ENCODE assay signal across 27 mouse cellular contexts in the genomic region with DNA sequence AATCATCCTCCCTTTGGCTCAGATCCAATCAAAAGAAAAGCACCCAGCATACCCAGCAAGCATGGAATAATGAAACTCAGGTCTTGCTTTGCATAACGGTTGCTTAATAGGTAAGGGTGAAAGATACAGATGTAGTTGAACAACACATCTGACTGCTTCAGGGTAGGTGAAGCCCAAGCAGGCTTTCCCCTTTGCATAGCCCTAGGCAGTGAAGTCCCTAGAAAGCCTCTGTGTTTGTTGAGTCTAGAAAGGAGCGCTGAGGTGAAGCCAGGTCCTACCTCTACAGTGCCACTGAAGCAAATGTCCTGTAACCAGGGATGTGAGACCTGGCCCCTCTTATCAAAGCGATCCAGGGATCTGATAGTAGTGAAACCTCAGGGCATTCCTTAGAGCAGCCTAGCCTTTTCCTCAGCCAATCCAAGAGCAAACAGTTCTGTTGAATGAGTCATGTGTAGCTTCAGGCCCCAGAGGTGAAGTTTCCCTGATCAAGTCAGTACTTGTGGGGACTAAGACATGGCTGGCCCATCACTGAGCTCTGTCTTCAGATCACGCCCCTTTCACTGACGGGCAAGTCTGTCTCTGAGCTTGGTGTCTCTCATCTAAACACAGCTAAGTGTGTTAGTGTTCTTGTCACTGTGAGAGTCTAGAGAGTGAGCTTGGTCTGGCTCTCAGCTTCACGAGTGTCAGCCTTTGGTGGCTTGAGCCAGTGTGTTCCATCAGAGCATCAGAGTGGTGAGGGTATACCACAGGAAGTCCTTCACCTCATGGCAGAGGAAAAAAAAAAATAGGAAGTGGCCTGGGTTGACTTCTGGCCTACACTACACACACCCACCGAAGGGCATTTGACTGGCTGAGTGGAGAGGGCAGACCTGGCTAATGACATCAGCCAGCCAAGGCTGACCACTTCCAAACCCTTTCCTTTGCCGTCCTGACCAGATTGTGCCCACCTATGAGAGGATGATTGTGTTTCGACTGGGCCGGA. TPM values are rescaled to one million over a fixed set of nuclear protein-coding genes. Genes with fewer than 3 reads are reported as not detected.
DNase-seq lines count a peak whose midpoint lies in the region; ATAC-seq and TF ChIP-seq lines count a peak whose summit lies in the region.
"Had no signal": no experiment of that assay in that cellular context is flagged by ENCODE, and none has a peak within 500 bp of the region (broad histone marks: within the 10 kb centered on the region; RNA-seq: fewer than 3 reads in every experiment).

No protein-coding gene starts in this region.

- no peaks in the 10 kb centered on the region; the same call in none of the 2 replicates for H3K36me3 ChIP-seq in liver, embryonic 13.5 days
- peaks cover 8% of the 10 kb centered on the region; the same call in 1 of the 2 replicates for H3K36me3 ChIP-seq in liver, embryonic 11.5 days (ENCODE audit: control insufficient read depth, insufficient read depth, low read length)

- H3K4me3 ChIP-seq in liver, embryonic 13.5 days (replicated peaks) = no peak overlapping the region
- no peak overlapping the region for H3K4me3 ChIP-seq in liver, embryonic 11.5 days (ENCODE audit: low read depth, low read length)
- H3K4me3 ChIP-seq in bone marrow, adult 2 months (replicated peaks; ENCODE audit: control insufficient read depth, low read depth, low read length) = no peak overlapping the region
- H3K4me3 ChIP-seq in cerebellum, adult 2 months (replicated peaks; ENCODE audit: insufficient read depth, low read depth, low read length) = no peak overlapping the region
- H3K4me3 ChIP-seq: embryonic facial prominence, embryonic 13.5 days; gastrocnemius, adult 2 months; hindbrain, embryonic 12.5 days; left cerebral cortex, adult 2 months; limb, embryonic 10.5 days; megakaryocyte, embryonic 14.5 days; midbrain, embryonic 15.5 days had no signal

- no peak overlapping the region for H3K4me2 ChIP-seq in liver, embryonic 13.5 days
- H3K4me2 ChIP-seq in liver, embryonic 11.5 days = no peak overlapping the region
- H3K4me2 ChIP-seq: embryonic facial prominence, embryonic 13.5 days; heart, embryonic 11.5 days; hindbrain, embryonic 12.5 days; midbrain, embryonic 15.5 days had no signal

- no peak for TF ChIP-seq POLR2A in bone marrow, adult 2 months (IDR thresholded peaks at IDR 0.05; ENCODE audit: borderline replicate concordance, control insufficient read depth, low read depth, low read length)
- TF ChIP-seq POLR2A in cerebellum, adult 2 months (IDR thresholded peaks at IDR 0.05; ENCODE audit: borderline replicate concordance, insufficient read depth, low read length) = no peak

- 60% methylated on average over 10 of the region's 10 CpGs for WGBS in liver, embryonic 13.5 days (ENCODE audit: insufficient replicate concordance)
- 71% methylated on average over 10 of the region's 10 CpGs for WGBS in liver, embryonic 11.5 days
- 46% methylated on average over 10 of the region's 10 CpGs for WGBS in bone marrow, adult 2 months
- 91% methylated on average over 10 of the region's 10 CpGs for WGBS in cerebellum, adult 2 months

- ATAC-seq in liver, embryonic 13.5 days (ENCODE audit: low read depth) = no peak
- ATAC-seq in liver, embryonic 11.5 days (replicated peaks; ENCODE audit: low FRiP score) = no peak
- ATAC-seq in megakaryocyte progenitor cell, adult 5-6 weeks (replicated peaks; ENCODE audit: poor library complexity) = peak; percentile 50
- ATAC-seq in frontal cortex, adult (ENCODE audit: low TSS enrichment) = no peak
- ATAC-seq: forebrain, embryonic 16.5 days; lung, postnatal 0 days; midbrain, embryonic 15.5 days had no signal

- TF ChIP-seq CTCF in bone marrow, adult 2 months (IDR thresholded peaks at IDR 0.05; ENCODE audit: control insufficient read depth, insufficient read depth, low read length) = no peak
- no peak for TF ChIP-seq CTCF in cerebellum, adult 2 months (IDR thresholded peaks at IDR 0.05; ENCODE audit: borderline replicate concordance, insufficient read depth, low read depth, low read length)

- H3K27ac ChIP-seq in liver, embryonic 13.5 days = no peak overlapping the region; the same call in 1 of the 2 replicates
- no peak overlapping the region for H3K27ac ChIP-seq in liver, embryonic 11.5 days (ENCODE audit: low read depth, low read length)
- peak overlapping the region; percentile 36 for H3K27ac ChIP-seq in bone marrow, adult 2 months (ENCODE audit: control insufficient read depth, insufficient read depth, low read depth, low read length, poor library complexity)
- H3K27ac ChIP-seq in cerebellum, adult 2 months (ENCODE audit: insufficient read depth, low read length) = no peak overlapping the region
- H3K27ac ChIP-seq: embryonic facial prominence, embryonic 13.5 days; gastrocnemius, adult 2 months; hindbrain, embryonic 12.5 days; left cerebral cortex, adult 2 months; limb, embryonic 10.5 days; liver, embryonic 14.5 days; midbrain, embryonic 15.5 days had no signal

- H3K27me3 ChIP-seq in liver, embryonic 13.5 days = no peaks in the 10 kb centered on the region
- no peaks in the 10 kb centered on the region for H3K27me3 ChIP-seq in liver, embryonic 11.5 days (replicated peaks; ENCODE audit: control insufficient read depth, insufficient read depth, low read length)
- no peaks in the 10 kb centered on the region for H3K27me3 ChIP-seq in cerebellum, adult 2 months (ENCODE audit: control insufficient read depth, insufficient read depth, low read length)
- H3K27me3 ChIP-seq: embryonic facial prominence, embryonic 13.5 days; hindbrain, embryonic 12.5 days; midbrain, embryonic 15.5 days had no signal

- DNase-seq in liver, embryonic 13.5 days = no peak
- no peak for DNase-seq in liver, embryonic 11.5 days (ENCODE audit: low spot score)
- peak; percentile 57 for DNase-seq in A20 (ENCODE audit: low read depth, low spot score)
- no peak for DNase-seq in neural tube, embryonic 10.5 days (ENCODE audit: extremely low spot score, low spot score)
- DNase-seq in cerebellum, adult 2 months = no peak
- DNase-seq: adrenal gland, postnatal 36 days; cerebellum, adult 9-11 months; gastrocnemius, adult 2 months; heart, postnatal 10 days; kidney, adult 9 months; kidney, postnatal 25 days; right cerebral cortex, postnatal 25 days; thymus, adult 18-20 months had no signal

- peak overlapping the region; percentile 29; the same call in 1 of the 2 replicates for H3K9ac ChIP-seq in liver, embryonic 13.5 days
- no peak overlapping the region for H3K9ac ChIP-seq in liver, embryonic 11.5 days (ENCODE audit: low read depth, low read length)
- H3K9ac ChIP-seq: embryonic facial prominence, embryonic 13.5 days; hindbrain, embryonic 12.5 days; liver, embryonic 14.5 days; midbrain, embryonic 15.5 days had no signal

- no peaks in the 10 kb centered on the region for H3K9me3 ChIP-seq in liver, embryonic 13.5 days (replicated peaks)
- no peaks in the 10 kb centered on the region for H3K9me3 ChIP-seq in liver, embryonic 11.5 days (ENCODE audit: control insufficient read depth, low read length)
- H3K9me3 ChIP-seq: embryonic facial prominence, embryonic 13.5 days; hindbrain, embryonic 12.5 days; limb, embryonic 10.5 days; megakaryocyte, embryonic 14.5 days; midbrain, embryonic 15.5 days had no signal

- peaks cover 41% of the 10 kb centered on the region for H3K4me1 ChIP-seq in liver, embryonic 13.5 days (replicated peaks)
- H3K4me1 ChIP-seq in liver, embryonic 11.5 days (replicated peaks; ENCODE audit: control insufficient read depth, insufficient read depth, low read length) = peaks cover 6% of the 10 kb centered on the region
- H3K4me1 ChIP-seq in bone marrow, adult 2 months (ENCODE audit: control insufficient read depth, insufficient read depth, low read length) = peaks cover 11% of the 10 kb centered on the region
- H3K4me1 ChIP-seq in cerebellum, adult 2 months (ENCODE audit: control insufficient read depth, insufficient read depth, low read length) = peaks cover 9% of the 10 kb centered on the region

RNA-seq across cellular contexts. Expression of a gene that starts 3.0 kb away (rescaled TPM):
- polyA plus RNA-seq in liver, embryonic 13.5 days (2015; fragmentation: Nextera tagmentation; extraction: Ambion mirVana) = 5.2 and 5.5 TPM in 2 replicates
- polyA plus RNA-seq in liver, embryonic 11.5 days (2014; fragmentation: Nextera tagmentation; extraction: Ambion mirVana) = 9.7 and 12.9 TPM in 2 replicates
- 14.4 and 24.5 TPM in 2 replicates for polyA plus RNA-seq in bone marrow, adult 2 months (2011; ENCODE audit: insufficient read depth, insufficient read length, low replicate concordance, missing spikeins)
- 1.9 and 6.7 TPM in 2 replicates for total RNA-seq in megakaryocyte progenitor cell, adult 5-6 weeks (2015)
- total RNA-seq in megakaryocyte progenitor cell, adult 5-6 weeks (2017) = 7.3 and 7.9 TPM in 2 replicates
- polyA plus RNA-seq in cerebellum, adult 2 months (2012; rRNA removed) = 98.3 and 99.1 TPM in 2 replicates

RNA-seq across cellular contexts. Expression of a gene that starts 6.4 kb away (rescaled TPM):
- 18.9 and 21.1 TPM in 2 replicates for polyA plus RNA-seq in liver, embryonic 13.5 days (2015; fragmentation: Nextera tagmentation; extraction: Ambion mirVana)
- 28.3 and 33.2 TPM in 2 replicates for polyA plus RNA-seq in liver, embryonic 11.5 days (2014; fragmentation: Nextera tagmentation; extraction: Ambion mirVana)
- 48.3 and 92.4 TPM in 2 replicates for polyA plus RNA-seq in bone marrow, adult 2 months (2011; ENCODE audit: insufficient read depth, insufficient read length, low replicate concordance, missing spikeins)
- total RNA-seq in megakaryocyte progenitor cell, adult 5-6 weeks (2015) = 32.6 and 41.2 TPM in 2 replicates
- 13.2 and 14.5 TPM in 2 replicates for total RNA-seq in megakaryocyte progenitor cell, adult 5-6 weeks (2017)
- polyA plus RNA-seq in cerebellum, adult 2 months (2012; rRNA removed) = 9.9 and 12.2 TPM in 2 replicates

RNA-seq across cellular contexts. Expression of a gene that starts 51.9 kb away (rescaled TPM):
- 0.03 TPM in 1 of 2 replicates, not detected in the other for polyA plus RNA-seq in liver, embryonic 13.5 days (2015; fragmentation: Nextera tagmentation; extraction: Ambion mirVana)
- 0.43 TPM in 1 of 2 replicates, not detected in the other for polyA plus RNA-seq in liver, embryonic 11.5 days (2014; fragmentation: Nextera tagmentation; extraction: Ambion mirVana)
- 0.49 TPM in 1 of 2 replicates, not detected in the other for polyA plus RNA-seq in bone marrow, adult 2 months (2011; ENCODE audit: insufficient read depth, insufficient read length, low replicate concordance, missing spikeins)
- not detected in 2 replicates for total RNA-seq in megakaryocyte progenitor cell, adult 5-6 weeks (2015)
- not detected in 2 replicates for total RNA-seq in megakaryocyte progenitor cell, adult 5-6 weeks (2017)
- 1.1 and 1.6 TPM in 2 replicates for polyA plus RNA-seq in cerebellum, adult 2 months (2012; rRNA removed)
- polyA plus RNA-seq: lung, postnatal 0 days had no signal

RNA-seq across cellular contexts. Expression of a gene that starts 51.9 kb away (rescaled TPM):
- 3.8 and 4.2 TPM in 2 replicates for polyA plus RNA-seq in liver, embryonic 13.5 days (2015; fragmentation: Nextera tagmentation; extraction: Ambion mirVana)
- 7.7 and 8.5 TPM in 2 replicates for polyA plus RNA-seq in liver, embryonic 11.5 days (2014; fragmentation: Nextera tagmentation; extraction: Ambion mirVana)
- 4.2 and 6.3 TPM in 2 replicates for polyA plus RNA-seq in bone marrow, adult 2 months (2011; ENCODE audit: insufficient read depth, insufficient read length, low replicate concordance, missing spikeins)
- 0.07 TPM in 1 of 2 replicates, not detected in the other for total RNA-seq in megakaryocyte progenitor cell, adult 5-6 weeks (2015)
- 0.81 TPM in 1 of 2 replicates, not detected in the other for total RNA-seq in megakaryocyte progenitor cell, adult 5-6 weeks (2017)
- 6.4 and 12.2 TPM in 2 replicates for polyA plus RNA-seq in cerebellum, adult 2 months (2012; rRNA removed)
- total RNA-seq: neutrophil, adult 5-6 weeks had no signal

RNA-seq across cellular contexts. Expression of a gene that starts 57.0 kb away (rescaled TPM):
- polyA plus RNA-seq in liver, embryonic 13.5 days (2015; fragmentation: Nextera tagmentation; extraction: Ambion mirVana) = 2.1 and 2.5 TPM in 2 replicates
- polyA plus RNA-seq in liver, embryonic 11.5 days (2014; fragmentation: Nextera tagmentation; extraction: Ambion mirVana) = 9.6 and 11.0 TPM in 2 replicates
- polyA plus RNA-seq in bone marrow, adult 2 months (2011; ENCODE audit: insufficient read depth, insufficient read length, low replicate concordance, missing spikeins) = 4.0 and 5.2 TPM in 2 replicates
- total RNA-seq in megakaryocyte progenitor cell, adult 5-6 weeks (2015) = not detected in 2 replicates
- not detected in 2 replicates for total RNA-seq in megakaryocyte progenitor cell, adult 5-6 weeks (2017)
- 2.3 and 2.7 TPM in 2 replicates for polyA plus RNA-seq in cerebellum, adult 2 months (2012; rRNA removed)
- total RNA-seq: neutrophil, adult 5-6 weeks had no signal
